In genomic region chr2:26935286-26935685, GRCm38 (mm10) we compare ENCODE assay signal across 27 mouse cellular contexts. TPM values are rescaled to one million over a fixed set of nuclear protein-coding genes. Genes with fewer than 3 reads are reported as not detected.
DNase-seq lines count a peak whose midpoint lies in the region; ATAC-seq and TF ChIP-seq lines count a peak whose summit lies in the region.
"Had no signal": no experiment of that assay in that cellular context is flagged by ENCODE, and none has a peak within 500 bp of the region (broad histone marks: within the 10 kb centered on the region; RNA-seq: fewer than 3 reads in every experiment).

No protein-coding gene starts in this region.

- WGBS in small intestine, adult 2 months = 54% methylated on average over 2 of the region's 2 CpGs

- H3K4me1 ChIP-seq in MEL (ENCODE audit: control insufficient read depth in 1 of 2, insufficient read depth in 2 of 2, low read length in 2 of 2) = peaks cover 16 to 41% of the 10 kb centered on the region in 2 experiments
- peaks cover 27% of the 10 kb centered on the region for H3K4me1 ChIP-seq in small intestine, adult 2 months (ENCODE audit: control insufficient read depth, insufficient read depth, insufficient read length, low read length)

- TF ChIP-seq CTCF in MEL (IDR thresholded peaks at IDR 0.05 in 2 of 3, conservative IDR thresholded peaks at IDR 0.05 in 1 of 3; ENCODE audit: control insufficient read depth in 1 of 3, insufficient read depth in 1 of 3, low read depth in 2 of 3, low read length in 3 of 3, poor library complexity in 1 of 3, severe bottlenecking in 1 of 3) = no peak
- no peak for TF ChIP-seq CTCF in small intestine, adult 2 months (IDR thresholded peaks at IDR 0.05; ENCODE audit: extremely low read depth, insufficient read length, insufficient replicate concordance, low read depth, low read length)
- TF ChIP-seq CTCF in left cerebral cortex, adult 2 months (IDR thresholded peaks at IDR 0.05) = no peak

- ATAC-seq in CD4-positive, CD25-positive, alpha-beta regulatory T cell, adult 4 months = no peak
- ATAC-seq: forebrain, embryonic 15.5 days; hindbrain, embryonic 16.5 days; lung, postnatal 0 days had no signal

- intact Hi-C loops in left cerebral cortex, adult 2 months (cut with DNase I) = loop anchor here (2.0 kb wide), 1 partner anchor 28 kb away; no protein-coding TSS in a partner anchor

- TF ChIP-seq EP300 in MEL (IDR thresholded peaks at IDR 0.05; ENCODE audit: low read depth in 1 of 2, low read length in 2 of 2) = no peak

- no peak overlapping the region for H3K9ac ChIP-seq in MEL (ENCODE audit: control insufficient read depth, low read depth, low read length, poor library complexity, severe bottlenecking)
- H3K9ac ChIP-seq: embryonic facial prominence, embryonic 15.5 days; forebrain, embryonic 15.5 days; heart, embryonic 12.5 days; neural tube, embryonic 12.5 days had no signal

- no peak for TF ChIP-seq POLR2A in MEL (IDR thresholded peaks at IDR 0.05; ENCODE audit: control insufficient read depth in 1 of 2, insufficient read depth in 1 of 2, low read depth in 1 of 2, low read length in 2 of 2, poor library complexity in 1 of 2)
- TF ChIP-seq POLR2A in small intestine, adult 2 months (IDR thresholded peaks at IDR 0.05; ENCODE audit: low read depth, low read length) = no peak

- no peak for TF ChIP-seq RAD21 in MEL (IDR thresholded peaks at IDR 0.05; ENCODE audit: low read depth, low read length)

- H3K4me3 ChIP-seq in MEL (ENCODE audit: control insufficient read depth in 1 of 2, insufficient read depth in 1 of 2, low read depth in 2 of 2, low read length in 2 of 2) = no peak overlapping the region
- H3K4me3 ChIP-seq in small intestine, adult 2 months (ENCODE audit: low read depth, low read length) = no peak overlapping the region
- no peak overlapping the region for H3K4me3 ChIP-seq in left cerebral cortex, adult 2 months
- H3K4me3 ChIP-seq: embryonic facial prominence, embryonic 15.5 days; forebrain, embryonic 15.5 days; heart, embryonic 12.5 days; hindbrain, embryonic 10.5 days; neural tube, embryonic 12.5 days had no signal

- peaks cover 1 to 33% of the 10 kb centered on the region in 2 experiments; a peak in 2 of 4 replicates for H3K36me3 ChIP-seq in MEL (ENCODE audit: control insufficient read depth in 1 of 2, insufficient read depth in 2 of 2, low read length in 2 of 2)
- peaks cover 7% of the 10 kb centered on the region for H3K36me3 ChIP-seq in small intestine, adult 2 months (ENCODE audit: control insufficient read depth, insufficient read depth, low read length)
- H3K36me3 ChIP-seq: forebrain, embryonic 15.5 days had no signal

- H3K9me3 ChIP-seq in MEL (replicated peaks; ENCODE audit: insufficient read depth, low read length) = no peaks in the 10 kb centered on the region
- H3K9me3 ChIP-seq: embryonic facial prominence, embryonic 15.5 days; forebrain, embryonic 15.5 days; heart, embryonic 12.5 days; hindbrain, embryonic 10.5 days; neural tube, embryonic 12.5 days had no signal

- peak; percentile 29 for DNase-seq in CD4-positive, CD25-positive, alpha-beta regulatory T cell, adult 2 months (ENCODE audit: low read depth, low spot score)
- peak; percentile 25 for DNase-seq in MEL (ENCODE audit: low read depth, low spot score)
- peak; percentile 49 for DNase-seq in thymus, postnatal 4 days
- DNase-seq in left cerebral cortex, adult 2 months (ENCODE audit: extremely low spot score in 1 of 2, low spot score in 2 of 2) = no peak
- no peak for DNase-seq in layer of hippocampus, adult 18-20 months (ENCODE audit: low spot score in 2 of 2)
- DNase-seq: adrenal gland, postnatal 36 days; cerebellum, adult 11 months; cerebellum, adult 9-11 months; gastrocnemius, postnatal 14 days; heart, adult 11 months; heart, postnatal 10 days; kidney, adult 18-20 months; retina, postnatal 1 day; right cerebral cortex, postnatal 25 days had no signal

- H3K79me2 ChIP-seq in MEL (ENCODE audit: control insufficient read depth, insufficient read depth, low read length, poor library complexity) = peaks cover 28% of the 10 kb centered on the region

- H3K27ac ChIP-seq in MEL (ENCODE audit: control insufficient read depth, low read depth, low read length) = peak overlapping the region; percentile 18; the same call in 1 of the 2 replicates
- peak overlapping the region; percentile 93; the same call in 1 of the 2 replicates for H3K27ac ChIP-seq in small intestine, adult 2 months (ENCODE audit: insufficient read depth, low read depth, low read length)
- no peak overlapping the region for H3K27ac ChIP-seq in left cerebral cortex, adult 2 months
- H3K27ac ChIP-seq: embryonic facial prominence, embryonic 15.5 days; forebrain, embryonic 15.5 days; hindbrain, embryonic 10.5 days; kidney, postnatal 0 days; macrophage; neural tube, embryonic 12.5 days had no signal

- H3K27me3 ChIP-seq in MEL (ENCODE audit: control insufficient read depth in 1 of 2, insufficient read depth in 2 of 2, low read length in 2 of 2) = no peaks in the 10 kb centered on the region
- no peaks in the 10 kb centered on the region for H3K27me3 ChIP-seq in small intestine, adult 2 months (ENCODE audit: control insufficient read depth, insufficient read depth, low read length)
- H3K27me3 ChIP-seq: embryonic facial prominence, embryonic 15.5 days; forebrain, embryonic 15.5 days; heart, embryonic 12.5 days; neural tube, embryonic 12.5 days had no signal

TF ChIP-seq in MEL, 35 proteins besides CTCF, POLR2A, EP300 and RAD21 (continues in another document):
- TF ChIP-seq MYB (IDR thresholded peaks at IDR 0.05; ENCODE audit: low read depth, low read length) (no peak), CHD1 (IDR thresholded peaks at IDR 0.05; ENCODE audit: low read depth, low read length) (no peak), NRF1 (IDR thresholded peaks at IDR 0.05; ENCODE audit: insufficient read depth, low read depth, low read length, poor library complexity, severe bottlenecking) (no peak), ZC3H11A (IDR thresholded peaks at IDR 0.05; ENCODE audit: low read depth, low read length) (no peak), CHD2 (IDR thresholded peaks at IDR 0.05; ENCODE audit: low read length) (no peak), TAL1 (IDR thresholded peaks at IDR 0.05; ENCODE audit: low read length) (no peak), MAFK (IDR thresholded peaks at IDR 0.05; ENCODE audit: borderline replicate concordance, low read depth, low read length) (no peak), POLR2AphosphoS5 (IDR thresholded peaks at IDR 0.05; ENCODE audit: borderline replicate concordance, low read depth, low read length) (no peak), ELF1 (IDR thresholded peaks at IDR 0.05; ENCODE audit: low read depth, low read length) (no peak), SIN3A (IDR thresholded peaks at IDR 0.05; ENCODE audit: low read length) (no peak), MAX (IDR thresholded peaks at IDR 0.05; ENCODE audit: low read length) (no peak), MXI1 (IDR thresholded peaks at IDR 0.05; ENCODE audit: low read depth, low read length) (no peak), ETS1 (IDR thresholded peaks at IDR 0.05; ENCODE audit: low read depth, low read length) (no peak), USF1 (IDR thresholded peaks at IDR 0.05; ENCODE audit: low read depth, low read length) (no peak)

RNA-seq across cellular contexts. Expression of gene Stkld1, which starts 1.4 kb away (rescaled TPM):
- polyA plus RNA-seq in CD4-positive, CD25-positive, alpha-beta regulatory T cell, adult 4 months (2017; shearing (Covaris generic)) = under 1 TPM in 1 of 2 experiments, not detected in 1; 0.42 TPM
- not detected in 2 replicates for total RNA-seq in MEL (2012; rRNA removed)
- under 1 TPM in 1 of 2 experiments, not detected in 1; 0.25 TPM for polyA plus RNA-seq in MEL (2012; ENCODE audit: insufficient read depth in 1 of 2, insufficient read length in 2 of 2, low read depth in 1 of 2, low replicate concordance in 2 of 2, missing spikeins in 1 of 2)
- 0.13 and 0.19 TPM in 2 replicates for polyA plus RNA-seq in small intestine, adult 2 months (2012; rRNA removed)
- under 1 TPM in 1 of 2 experiments, not detected in 1; 0.37 TPM for total RNA-seq in left cerebral cortex, adult 2 months (2021)
- under 1 TPM; 0.15 to 0.30 TPM for total RNA-seq in layer of hippocampus, adult 18-20 months (2021)
- total RNA-seq: gastrocnemius, postnatal 14 days had no signal
- polyA plus RNA-seq: large intestine, adult 2 months; midbrain, embryonic 11.5 days; neural tube, embryonic 12.5 days had no signal

RNA-seq across cellular contexts. Expression of gene Surf4, which starts 1.6 kb away (rescaled TPM):
- 100 to 1,000 TPM in 1 of 2 experiments, 10 to 100 TPM in 1; 83.0 to 121 TPM for polyA plus RNA-seq in CD4-positive, CD25-positive, alpha-beta regulatory T cell, adult 4 months (2017; shearing (Covaris generic))
- total RNA-seq in MEL (2012; rRNA removed) = 152 and 158 TPM in 2 replicates
- polyA plus RNA-seq in MEL (2012; ENCODE audit: insufficient read depth in 1 of 2, insufficient read length in 2 of 2, low read depth in 1 of 2, low replicate concordance in 2 of 2, missing spikeins in 1 of 2) = 100 to 1,000 TPM in 1 of 2 experiments, not detected in 1; 252 TPM
- 382 and 644 TPM in 2 replicates for polyA plus RNA-seq in small intestine, adult 2 months (2012; rRNA removed)
- 10 to 100 TPM; 46.6 to 50.0 TPM for total RNA-seq in left cerebral cortex, adult 2 months (2021)
- total RNA-seq in layer of hippocampus, adult 18-20 months (2021) = 10 to 100 TPM; 52.0 to 56.2 TPM

RNA-seq across cellular contexts. Expression of gene Surf1, which starts 19.0 kb away (rescaled TPM):
- polyA plus RNA-seq in CD4-positive, CD25-positive, alpha-beta regulatory T cell, adult 4 months (2017; shearing (Covaris generic)) = 100 to 1,000 TPM; 100 to 116 TPM
- 52.1 and 56.5 TPM in 2 replicates for total RNA-seq in MEL (2012; rRNA removed)
- 10 to 100 TPM in 1 of 2 experiments, not detected in 1; 74.8 TPM for polyA plus RNA-seq in MEL (2012; ENCODE audit: insufficient read depth in 1 of 2, insufficient read length in 2 of 2, low read depth in 1 of 2, low replicate concordance in 2 of 2, missing spikeins in 1 of 2)
- polyA plus RNA-seq in small intestine, adult 2 months (2012; rRNA removed) = 15.4 and 35.7 TPM in 2 replicates
- total RNA-seq in left cerebral cortex, adult 2 months (2021) = 10 to 100 TPM; 96.6 to 97.2 TPM
- total RNA-seq in layer of hippocampus, adult 18-20 months (2021) = 100 to 1,000 TPM; 109 to 111 TPM

RNA-seq across cellular contexts. Expression of gene Surf2, which starts 19.1 kb away (rescaled TPM):
- 10 to 100 TPM; 51.4 to 64.4 TPM for polyA plus RNA-seq in CD4-positive, CD25-positive, alpha-beta regulatory T cell, adult 4 months (2017; shearing (Covaris generic))
- total RNA-seq in MEL (2012; rRNA removed) = 41.0 and 63.1 TPM in 2 replicates
- polyA plus RNA-seq in MEL (2012; ENCODE audit: insufficient read depth in 1 of 2, insufficient read length in 2 of 2, low read depth in 1 of 2, low replicate concordance in 2 of 2, missing spikeins in 1 of 2) = 10 to 100 TPM in 1 of 2 experiments, not detected in 1; 84.8 TPM
- 8.7 and 11.3 TPM in 2 replicates for polyA plus RNA-seq in small intestine, adult 2 months (2012; rRNA removed)
- 10 to 100 TPM; 37.8 to 37.9 TPM for total RNA-seq in left cerebral cortex, adult 2 months (2021)
- total RNA-seq in layer of hippocampus, adult 18-20 months (2021) = 10 to 100 TPM; 34.2 to 36.5 TPM

RNA-seq across cellular contexts. Expression of gene Rpl7a, which starts 24.7 kb away (rescaled TPM):
- polyA plus RNA-seq in CD4-positive, CD25-positive, alpha-beta regulatory T cell, adult 4 months (2017; shearing (Covaris generic)) = 1,000 to 10,000 TPM in 1 of 2 experiments, 100 to 1,000 TPM in 1; 646 to 1,008 TPM
- 3,335 and 3,552 TPM in 2 replicates for total RNA-seq in MEL (2012; rRNA removed)
- 1,000 to 10,000 TPM in 1 of 2 experiments, not detected in 1; 1,526 TPM for polyA plus RNA-seq in MEL (2012; ENCODE audit: insufficient read depth in 1 of 2, insufficient read length in 2 of 2, low read depth in 1 of 2, low replicate concordance in 2 of 2, missing spikeins in 1 of 2)
- polyA plus RNA-seq in small intestine, adult 2 months (2012; rRNA removed) = 504 and 639 TPM in 2 replicates
- total RNA-seq in left cerebral cortex, adult 2 months (2021) = 100 to 1,000 TPM; 208 to 232 TPM
- total RNA-seq in layer of hippocampus, adult 18-20 months (2021) = 100 to 1,000 TPM; 253 to 258 TPM

Comparison
In these comparisons a context has a peak if more than half of its experiments do, and no peak if none do; other contexts are left out.
1. DNase-seq: peak in CD4-positive, CD25-positive, alpha-beta regulatory T cell, adult 2 months (single experiment), MEL (single experiment) and thymus, postnatal 4 days (single experiment); none in left cerebral cortex, adult 2 months (0 of 2) and layer of hippocampus, adult 18-20 months (0 of 2).